Mouse (Mus musculus): ENCODE data around the gene Zdhhc8. TPM values are rescaled to one million over a fixed set of nuclear protein-coding genes. Genes with fewer than 3 reads are reported as not detected.

Zdhhc8 gene
- polyA plus RNA-seq, 1 experiment from 2014 or later, result 17.9 TPM

- Histone ChIP-seq H3K9me3 (no peaks in the 10 kb centered on the region), H3K36me3 (replicated peaks) (peaks cover 67% of the 10 kb centered on the region), H3K27ac (replicated peaks) (no peak overlapping the region), H3K27me3 (replicated peaks; ENCODE audit: low read depth, poor library complexity, severe bottlenecking) (no peaks in the 10 kb centered on the region), H3K4me3 (no peak overlapping the region), H3K4me1 (peaks cover 12% of the 10 kb centered on the region)
- no peak for DNase-seq (ENCODE audit: low spot score)
- 93% methylated on average over 20 of the region's 20 CpGs for whole genome bisulfite sequencing
Observed at GRCm38 (mm10) chr16:18227897-18228422, 7.0 kb downstream of the Zdhhc8 start.

- no peak overlapping the region for H3K4me3 ChIP-seq
- H3K27me3 ChIP-seq (replicated peaks; ENCODE audit: low read depth, poor library complexity, severe bottlenecking), result no peaks in the 10 kb centered on the region
- H3K27ac ChIP-seq (replicated peaks), result no peak overlapping the region
- no peak for DNase-seq (ENCODE audit: low spot score)
- 93% methylated on average over 13 of the region's 13 CpGs for WGBS
- H3K4me1 ChIP-seq, result peaks cover 12% of the 10 kb centered on the region; the same call in 1 of the 2 replicates
- H3K9me3 ChIP-seq, result no peaks in the 10 kb centered on the region
- H3K36me3 ChIP-seq (replicated peaks), result peaks cover 75% of the 10 kb centered on the region
Observed at GRCm38 (mm10) chr16:18227187-18227586, 7.7 kb downstream of the Zdhhc8 start.

GRCm38 (mm10) chr16:18222188-18222587, 12.7 kb downstream of the Zdhhc8 start:
- H3K4me1 ChIP-seq, result peaks cover 31% of the 10 kb centered on the region
- no peak overlapping the region for H3K27ac ChIP-seq (replicated peaks)
- DNase-seq (ENCODE audit: low spot score), result no peak
- no peak overlapping the region for H3K4me3 ChIP-seq
- whole genome bisulfite sequencing, result 84% methylated on average over 11 of the region's 11 CpGs
- H3K27me3 ChIP-seq (replicated peaks; ENCODE audit: low read depth, poor library complexity, severe bottlenecking), result no peaks in the 10 kb centered on the region
- H3K36me3 ChIP-seq (replicated peaks), result peaks cover 64% of the 10 kb centered on the region
- no peaks in the 10 kb centered on the region for H3K9me3 ChIP-seq

- peaks cover 31% of the 10 kb centered on the region for H3K4me1 ChIP-seq
- H3K36me3 ChIP-seq (replicated peaks), result peaks cover 57% of the 10 kb centered on the region
- H3K9me3 ChIP-seq, result no peaks in the 10 kb centered on the region
- 0 out of 2 replicates have a peak overlapping the region, but pooled peaks have one; percentile 20 for H3K27ac ChIP-seq (replicated peaks)
- no peak for DNase-seq (ENCODE audit: low spot score)
- no peak overlapping the region for H3K4me3 ChIP-seq
- WGBS, result 80% methylated on average over 11 of the region's 11 CpGs
- no peaks in the 10 kb centered on the region for H3K27me3 ChIP-seq (replicated peaks; ENCODE audit: low read depth, poor library complexity, severe bottlenecking)
Observed at GRCm38 (mm10) chr16:18221543-18221898, 13.4 kb downstream of the Zdhhc8 start.

GRCm38 (mm10) chr16:18220856-18221542, 13.9 kb downstream of the Zdhhc8 start:
- H3K4me1 ChIP-seq, result peaks cover 31% of the 10 kb centered on the region
- H3K4me3 ChIP-seq, result no peak overlapping the region
- no peaks in the 10 kb centered on the region for H3K9me3 ChIP-seq
- H3K27me3 ChIP-seq (replicated peaks; ENCODE audit: low read depth, poor library complexity, severe bottlenecking), result no peaks in the 10 kb centered on the region
- 0 out of 2 replicates have a peak overlapping the region, but pooled peaks have one; percentile 20 for H3K27ac ChIP-seq (replicated peaks)
- peaks cover 52% of the 10 kb centered on the region for H3K36me3 ChIP-seq (replicated peaks)
- 84% methylated on average over 6 of the region's 6 CpGs for WGBS
- no peak for DNase-seq (ENCODE audit: low spot score)

- H3K27me3 ChIP-seq (replicated peaks; ENCODE audit: low read depth, poor library complexity, severe bottlenecking), result no peaks in the 10 kb centered on the region
- H3K27ac ChIP-seq (replicated peaks), result peak overlapping the region; percentile 40
- no peak overlapping the region for H3K4me3 ChIP-seq
- H3K9me3 ChIP-seq, result no peaks in the 10 kb centered on the region
- H3K36me3 ChIP-seq (replicated peaks), result peaks cover 42% of the 10 kb centered on the region
- peak; percentile 28 for DNase-seq (ENCODE audit: low spot score)
- H3K4me1 ChIP-seq, result peaks cover 31% of the 10 kb centered on the region
- WGBS, result 65% methylated on average over 8 of the region's 8 CpGs
Observed at GRCm38 (mm10) chr16:18220001-18220400, 14.9 kb downstream of the Zdhhc8 start.

GRCm38 (mm10) chr16:18218580-18218996, 16.3 kb downstream of the Zdhhc8 start:
- no peak overlapping the region for H3K4me3 ChIP-seq
- no peaks in the 10 kb centered on the region for H3K9me3 ChIP-seq
- peaks cover 28% of the 10 kb centered on the region for H3K36me3 ChIP-seq (replicated peaks)
- H3K27ac ChIP-seq (replicated peaks), result peak overlapping the region; percentile 21; the same call in 1 of the 2 replicates
- DNase-seq (ENCODE audit: low spot score), result no peak
- WGBS, result 76% methylated on average over 9 of the region's 9 CpGs
- peaks cover 44% of the 10 kb centered on the region for H3K4me1 ChIP-seq
- H3K27me3 ChIP-seq (replicated peaks; ENCODE audit: low read depth, poor library complexity, severe bottlenecking), result no peaks in the 10 kb centered on the region

DNA sequence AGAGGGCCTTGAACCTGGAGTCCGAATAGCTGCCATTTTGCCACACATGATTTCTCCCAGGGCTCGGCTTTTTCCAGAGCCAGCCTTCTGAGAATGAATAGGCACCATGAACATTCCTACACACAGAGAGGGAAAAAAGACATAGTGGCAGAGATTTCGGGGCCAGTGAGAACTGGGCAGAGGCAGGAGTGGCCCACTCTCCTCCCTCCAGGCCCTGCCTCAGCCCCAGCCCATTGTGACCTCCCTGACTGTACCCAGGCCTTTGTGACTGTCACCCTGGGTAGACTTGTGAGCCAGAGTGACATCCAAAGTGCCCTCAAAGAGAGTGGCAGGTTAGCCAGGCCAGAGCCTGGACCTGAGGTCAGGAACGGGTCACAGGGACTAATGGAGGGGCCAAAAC, 17.4 kb downstream of the Zdhhc8 start, which contains the start of gene Ccdc188:
TSS of gene Ccdc188 (plus strand) at position 301 of the 400 bp plus-strand sequence.
- DNase-seq (ENCODE audit: low spot score), result no peak
- 91% methylated on average over 4 of the region's 4 CpGs for WGBS

GRCm38 (mm10) chr16:18214858-18215257, 20.1 kb downstream of the Zdhhc8 start:
- DNase-seq (ENCODE audit: low spot score), result no peak
- Histone ChIP-seq H3K4me1 (peaks cover 38% of the 10 kb centered on the region), H3K4me3 (no peak overlapping the region), H3K9me3 (no peaks in the 10 kb centered on the region), H3K27ac (replicated peaks) (peak overlapping the region; percentile 74), H3K36me3 (replicated peaks) (no peaks in the 10 kb centered on the region), H3K27me3 (replicated peaks; ENCODE audit: low read depth, poor library complexity, severe bottlenecking) (peaks cover 13% of the 10 kb centered on the region; the same call in 1 of the 2 replicates)
- 78% methylated on average over 7 of the region's 7 CpGs for WGBS

More for the DNA sequence above, 17.4 kb downstream of the Zdhhc8 start, which contains the start of gene Ccdc188:
- Histone ChIP-seq H3K27ac (replicated peaks) (peak within 1 kb of the TSS; percentile 21; the same call in 1 of the 2 replicates), H3K27me3 (replicated peaks; ENCODE audit: low read depth, poor library complexity, severe bottlenecking) (no peaks in the 10 kb centered on the region), H3K4me3 (no peak within 1 kb of the TSS), H3K4me1 (peaks cover 53% of the 10 kb centered on the region), H3K36me3 (replicated peaks) (peaks cover 18% of the 10 kb centered on the region), H3K9me3 (no peaks in the 10 kb centered on the region)

GRCm38 (mm10) chr16:18213689-18214088, 21.2 kb downstream of the Zdhhc8 start:
- no peaks in the 10 kb centered on the region for H3K36me3 ChIP-seq (replicated peaks)
- peaks cover 16% of the 10 kb centered on the region; the same call in 1 of the 2 replicates for H3K27me3 ChIP-seq (replicated peaks; ENCODE audit: low read depth, poor library complexity, severe bottlenecking)
- WGBS, result 42% methylated on average over 6 of the region's 6 CpGs
- H3K9me3 ChIP-seq, result no peaks in the 10 kb centered on the region
- peaks cover 31% of the 10 kb centered on the region for H3K4me1 ChIP-seq
- peak overlapping the region; percentile 38 for H3K4me3 ChIP-seq
- H3K27ac ChIP-seq (replicated peaks), result peak overlapping the region; percentile 75
- DNase-seq (ENCODE audit: low spot score), result peak; percentile 90

DNA sequence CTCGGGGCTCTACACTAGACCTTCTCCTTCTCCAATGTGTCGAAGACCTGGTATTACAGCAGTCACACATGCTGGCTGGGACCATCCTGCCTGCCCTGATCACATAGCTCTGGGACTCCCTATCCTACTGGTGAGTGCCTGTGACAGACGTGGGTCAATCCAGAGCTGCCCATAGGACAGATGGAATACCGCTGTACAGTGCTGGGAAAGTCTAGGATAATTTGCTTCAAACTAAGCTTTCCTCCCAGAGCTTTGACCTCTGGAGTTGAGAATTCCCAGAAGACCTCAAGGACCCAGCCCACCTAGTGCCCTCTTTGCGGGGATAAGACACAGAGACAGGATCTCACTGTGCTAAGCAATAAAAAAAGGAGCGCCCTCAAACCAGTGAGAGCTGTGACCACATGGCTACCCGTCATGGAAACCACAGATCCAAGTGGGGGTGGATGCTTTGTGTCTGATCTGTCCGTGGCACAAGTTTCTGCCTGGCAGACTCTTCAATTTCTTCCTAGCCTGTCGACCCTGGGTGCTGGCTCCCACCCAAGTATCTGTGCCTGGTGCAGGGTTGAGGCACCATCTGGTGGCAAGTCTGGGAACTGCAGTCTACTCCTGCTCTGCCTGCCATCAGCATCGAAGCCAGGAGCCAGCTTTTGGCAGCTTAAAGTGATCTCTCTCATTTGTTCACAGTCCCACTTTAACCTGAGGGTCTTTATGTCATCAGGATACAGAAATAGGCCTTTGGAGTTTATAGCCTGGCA, 23.3 kb downstream of the Zdhhc8 start:
- peaks cover 16% of the 10 kb centered on the region; the same call in 1 of the 2 replicates for H3K27me3 ChIP-seq (replicated peaks; ENCODE audit: low read depth, poor library complexity, severe bottlenecking)
- DNase-seq (ENCODE audit: low spot score), result peak; percentile 87
- H3K9me3 ChIP-seq, result no peaks in the 10 kb centered on the region
- 0 out of 2 replicates have a peak overlapping the region, but pooled peaks have one; percentile 19 for H3K27ac ChIP-seq (replicated peaks)
- peaks cover 23% of the 10 kb centered on the region for H3K4me1 ChIP-seq
- H3K4me3 ChIP-seq, result no peak overlapping the region
- no peaks in the 10 kb centered on the region for H3K36me3 ChIP-seq (replicated peaks)
- 50% methylated on average over 10 of the region's 10 CpGs for WGBS

GRCm38 (mm10) chr16:18210701-18211416, 24.1 kb downstream of the Zdhhc8 start:
- Histone ChIP-seq H3K36me3 (replicated peaks) (no peaks in the 10 kb centered on the region), H3K4me1 (peaks cover 23% of the 10 kb centered on the region), H3K27ac (replicated peaks) (no peak overlapping the region), H3K4me3 (no peak overlapping the region), H3K27me3 (replicated peaks; ENCODE audit: low read depth, poor library complexity, severe bottlenecking) (peaks cover 16% of the 10 kb centered on the region; the same call in 1 of the 2 replicates), H3K9me3 (no peaks in the 10 kb centered on the region)
- WGBS, result 26% methylated on average over 8 of the region's 8 CpGs
- peak; percentile 63 for DNase-seq (ENCODE audit: low spot score)
